Mouse (Mus musculus) embryonic fibroblast, embryonic 13.5 days (primary cell): Measurements from ENCODE around the gene Capza3. TPM values are rescaled to one million over a fixed set of nuclear protein-coding genes. Genes with fewer than 3 reads are reported as not detected.

Experiments
- H3K27ac ChIP-seq: 2 replicates; pipeline ENCODE4 v1.5.1; 2012; ENCODE audit warnings: low read length, control low read depth, inconsistent platforms; ENCODE audit not compliant: insufficient read depth
- H3K4me1 ChIP-seq: 2 replicates; pipeline ENCODE4 v1.6.1; 2011; ENCODE audit warnings: low read length; ENCODE audit not compliant: control insufficient read depth, insufficient read depth
- H3K4me3 ChIP-seq: 2 replicates; pipeline ENCODE4 v1.5.1; 2011; ENCODE audit warnings: mild to moderate bottlenecking, control low read depth, low read length; ENCODE audit not compliant: insufficient read depth
- CTCF ChIP-seq: IDR thresholded peaks from 2 replicates; pipeline ENCODE4 v1.5.1; 2011; ENCODE audit warnings: mild to moderate bottlenecking, control low read depth, low read length, moderate library complexity, borderline replicate concordance; ENCODE audit not compliant: insufficient read depth
- POLR2A ChIP-seq: IDR thresholded peaks from 2 replicates; pipeline ENCODE4 v1.6.1; 2011; ENCODE audit warnings: low read depth, mild to moderate bottlenecking, control low read depth, low read length, moderate library complexity
- polyA plus RNA-seq: library from polyadenylated mRNA; stranded (reverse); fragments of >200 nt; gene quantifications from 2 replicates; pipeline ENCODE4 v1.2.4, GENCODE M21; 2011; ENCODE audit warnings: low read depth; ENCODE audit not compliant: missing spikeins, insufficient read length

Capza3 gene
- not detected in 2 replicates for polyA plus RNA-seq

DNA sequence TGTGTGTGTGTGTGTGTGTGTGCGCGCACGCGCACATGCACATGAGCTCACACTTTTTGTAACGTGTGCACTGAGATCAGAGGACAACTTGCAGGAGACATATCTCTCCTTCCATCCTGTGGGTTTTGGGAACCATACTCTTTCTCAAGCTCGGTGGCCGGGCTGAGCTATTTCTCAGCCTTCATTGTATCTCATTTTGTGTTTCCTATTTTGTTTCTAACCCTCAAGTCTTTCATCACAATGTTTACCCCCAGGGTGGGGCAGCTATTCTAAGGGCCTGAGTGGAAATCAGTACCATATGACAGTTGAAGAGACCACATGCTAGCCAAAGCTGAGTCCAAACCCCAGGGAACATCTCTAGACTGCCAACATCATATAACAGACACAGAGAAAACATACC lies at the start of gene Capza3:
Capza3 (plus strand) TSS at position 301 of the 400 bp plus-strand sequence.
- TF ChIP-seq POLR2A (no peak), CTCF (no peak)
- Histone ChIP-seq H3K4me3 (no peak within 1 kb of the TSS), H3K27ac (no peak within 1 kb of the TSS), H3K4me1 (no peaks in the 10 kb centered on the region)

DNA sequence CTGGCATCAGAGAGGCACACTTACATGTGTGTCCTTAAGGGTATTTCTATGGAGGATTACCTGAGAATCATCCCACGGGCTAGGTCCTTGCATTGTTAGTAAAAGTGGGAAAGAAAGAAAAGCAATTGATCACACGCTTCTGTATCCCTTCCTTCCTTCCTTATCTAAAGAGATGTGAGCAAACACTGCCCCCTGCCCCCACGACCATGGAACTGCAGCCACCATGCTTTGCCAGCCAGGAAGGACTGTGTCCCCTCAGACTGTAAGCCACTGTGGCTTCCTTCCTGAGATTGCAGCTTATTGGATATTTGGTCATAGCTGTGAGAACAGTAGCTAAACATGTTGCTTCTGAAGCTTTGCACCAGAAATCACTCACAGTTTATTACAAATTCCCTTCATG lies 35.9 kb upstream of the Capza3 start:
- Histone ChIP-seq H3K27ac (no peak overlapping the region), H3K4me3 (no peak overlapping the region), H3K4me1 (no peaks in the 10 kb centered on the region)
- TF ChIP-seq CTCF (no peak), POLR2A (no peak)

DNA sequence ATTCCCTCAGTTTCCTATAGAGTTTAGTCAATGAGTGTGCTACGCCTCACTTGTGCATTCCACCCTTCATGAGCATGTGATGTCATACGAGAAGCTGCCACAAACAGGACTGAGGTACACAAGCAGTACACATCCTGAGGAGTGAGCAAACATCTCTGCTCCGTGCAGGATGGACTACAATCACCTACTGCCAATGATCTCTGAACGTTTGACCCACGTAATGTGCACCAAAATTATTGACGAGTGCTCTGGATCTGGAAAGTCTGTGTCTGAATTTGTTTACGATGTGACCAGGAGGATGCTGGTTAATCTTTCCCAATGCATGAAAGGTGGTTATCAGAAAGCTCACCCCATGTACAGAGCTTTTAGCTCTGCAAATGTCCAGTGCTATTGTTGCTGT lies 16.6 kb upstream of the Capza3 start:
- Histone ChIP-seq H3K4me3 (no peak overlapping the region), H3K4me1 (no peaks in the 10 kb centered on the region), H3K27ac (no peak overlapping the region)
- TF ChIP-seq POLR2A (no peak), CTCF (no peak)

DNA sequence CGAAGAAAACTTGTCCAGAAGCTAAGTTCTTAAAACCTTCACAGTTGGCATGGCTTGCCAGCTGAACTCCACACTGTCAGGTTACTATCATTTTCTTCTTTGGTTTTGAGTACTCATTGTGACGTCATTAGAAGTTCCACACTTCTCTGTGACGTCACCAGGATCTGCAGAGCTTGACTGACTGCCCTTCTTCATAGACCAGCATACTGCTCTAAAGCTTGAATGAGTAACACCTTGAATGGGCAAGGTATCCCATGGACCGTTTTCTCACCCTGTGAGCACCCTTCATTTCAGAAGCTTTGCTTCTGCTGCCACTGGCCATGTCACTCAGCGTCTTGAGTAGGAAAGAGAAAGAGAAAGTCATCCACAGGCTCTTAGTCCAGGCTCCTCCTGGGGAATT lies 305 bp downstream of the Capza3 start, which contains the start of gene Plcz1:
Plcz1 (minus strand) TSS at position 101 of the 400 bp plus-strand sequence.
- no peaks in the 10 kb centered on the region for H3K4me1 ChIP-seq
- H3K27ac ChIP-seq, result no peak within 1 kb of the TSS
- TF ChIP-seq CTCF (no peak), POLR2A (no peak)
- no peak within 1 kb of the TSS for H3K4me3 ChIP-seq

DNA sequence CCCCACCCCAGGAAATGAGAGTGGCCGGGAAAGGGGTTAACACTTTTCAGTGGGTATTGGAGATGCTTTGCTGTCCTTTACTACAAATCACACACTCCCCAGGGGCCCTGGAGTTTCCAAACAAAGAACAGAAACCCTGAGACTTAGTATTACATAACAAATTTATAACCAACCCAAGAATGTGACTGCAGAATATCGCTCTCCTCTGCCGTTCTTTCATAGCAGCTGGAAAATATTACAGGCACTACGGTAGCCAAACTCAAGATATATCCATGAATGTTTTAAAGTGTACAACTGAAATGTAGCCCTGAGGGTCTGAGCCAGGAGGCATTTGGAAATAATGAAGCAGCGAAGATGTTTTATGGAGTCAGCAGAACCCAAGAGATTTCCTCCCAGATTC lies 10.4 kb downstream of the Capza3 start:
- no peak for TF ChIP-seq POLR2A
- no peak for TF ChIP-seq CTCF
- no peaks in the 10 kb centered on the region for H3K4me1 ChIP-seq
- no peak overlapping the region for H3K4me3 ChIP-seq
- H3K27ac ChIP-seq, result no peak overlapping the region

DNA sequence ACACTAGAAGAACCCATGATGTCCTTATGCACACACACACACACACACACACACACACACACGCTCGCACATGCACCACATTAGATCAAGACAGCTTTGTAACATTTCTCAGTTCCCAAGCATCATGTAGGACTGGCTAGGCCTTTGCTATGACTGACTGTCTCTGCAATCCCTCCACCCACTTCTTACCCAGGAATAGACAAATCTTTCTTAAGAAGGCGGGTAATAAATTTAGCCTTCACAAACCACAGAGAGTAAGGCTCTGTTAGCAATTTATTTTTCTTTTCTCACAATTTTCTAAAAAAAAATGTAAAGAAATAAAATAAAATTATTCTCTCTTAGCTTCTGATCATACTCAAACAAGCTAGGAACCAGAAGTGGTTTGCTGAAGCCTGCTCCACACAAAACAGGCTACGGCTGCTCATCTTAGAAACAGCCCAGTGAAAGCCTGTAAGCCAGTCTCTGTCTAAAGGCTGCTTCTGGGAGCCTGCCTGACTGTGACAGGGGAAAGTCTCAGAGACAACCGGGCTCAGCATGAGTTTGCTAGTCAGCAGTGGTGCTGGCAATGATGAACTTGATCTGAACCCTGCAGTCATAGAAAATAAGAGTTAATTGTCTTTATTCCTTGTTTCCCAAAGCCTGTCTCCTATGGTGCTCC lies 13.3 kb downstream of the Capza3 start:
- Histone ChIP-seq H3K4me1 (no peaks in the 10 kb centered on the region), H3K27ac (no peak overlapping the region), H3K4me3 (no peak overlapping the region)
- no peak for TF ChIP-seq CTCF
- no peak for TF ChIP-seq POLR2A

DNA sequence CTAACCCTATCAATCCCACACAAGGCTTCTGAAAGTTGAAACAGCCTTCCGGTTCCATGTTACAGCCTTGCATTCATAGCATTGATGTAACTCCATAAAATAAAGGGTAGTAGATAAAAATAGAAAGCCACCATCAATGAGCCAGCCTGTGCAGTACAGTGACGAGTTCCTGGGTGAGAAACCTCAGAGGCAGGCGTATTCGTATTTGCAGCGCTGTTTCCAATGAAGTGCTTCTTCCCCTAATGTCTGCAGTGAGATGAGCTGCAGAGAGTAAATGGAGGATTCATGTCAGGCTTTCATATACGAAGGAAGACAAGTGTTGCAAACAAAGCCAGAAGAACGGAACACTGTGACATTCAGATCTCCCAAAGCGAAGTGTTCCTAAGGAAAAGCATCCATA lies 28.1 kb downstream of the Capza3 start:
- Histone ChIP-seq H3K4me3 (no peak overlapping the region), H3K27ac (no peak overlapping the region), H3K4me1 (no peaks in the 10 kb centered on the region)
- TF ChIP-seq CTCF (no peak), POLR2A (no peak)

DNA sequence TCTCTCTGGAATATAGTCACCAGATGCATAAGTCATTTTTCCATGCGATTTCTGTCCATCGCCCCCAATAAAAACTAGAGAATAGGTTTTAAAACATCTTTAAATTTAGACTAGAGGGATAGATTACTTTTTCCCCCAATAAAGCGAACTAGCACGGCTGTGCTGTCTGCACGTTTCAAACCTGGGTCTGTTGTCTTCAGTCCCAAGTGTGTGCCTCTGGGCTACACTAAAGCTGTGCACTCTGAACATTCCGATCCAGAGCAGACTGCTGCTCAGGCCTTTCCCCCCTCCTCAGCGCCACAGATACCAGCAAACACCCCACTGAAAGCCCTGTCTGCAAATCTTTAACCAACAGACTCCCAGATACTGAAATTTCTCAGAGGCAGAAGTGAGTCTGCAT lies 39.9 kb downstream of the Capza3 start:
- Histone ChIP-seq H3K4me3 (no peak overlapping the region), H3K4me1 (no peaks in the 10 kb centered on the region), H3K27ac (no peak overlapping the region)
- no peak for TF ChIP-seq POLR2A
- no peak for TF ChIP-seq CTCF

DNA sequence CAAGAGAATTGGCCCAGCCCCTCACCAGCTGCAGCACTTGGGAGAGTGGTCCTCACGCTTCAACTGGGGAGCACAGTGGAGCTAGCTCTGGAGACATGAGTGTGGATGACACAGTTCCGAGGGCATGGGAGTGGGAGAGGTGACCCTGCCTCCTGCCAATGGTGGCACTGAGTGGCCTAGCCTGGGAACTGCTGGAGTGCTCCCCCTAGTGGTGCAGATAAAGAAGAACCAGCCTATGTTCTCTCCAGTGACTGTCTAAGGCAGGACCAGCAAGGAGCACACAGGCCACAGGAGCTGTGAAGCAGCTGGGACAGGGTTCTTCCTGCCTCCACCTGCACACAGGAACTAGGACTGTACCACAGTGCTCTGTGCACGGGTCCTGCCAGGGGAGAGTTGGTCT lies 40.7 kb downstream of the Capza3 start:
- no peak for TF ChIP-seq POLR2A
- 0 out of 2 replicates have a peak, but pooled peaks have one; percentile 28 for TF ChIP-seq CTCF
- H3K4me1 ChIP-seq, result no peaks in the 10 kb centered on the region
- H3K27ac ChIP-seq, result no peak overlapping the region
- no peak overlapping the region for H3K4me3 ChIP-seq

DNA sequence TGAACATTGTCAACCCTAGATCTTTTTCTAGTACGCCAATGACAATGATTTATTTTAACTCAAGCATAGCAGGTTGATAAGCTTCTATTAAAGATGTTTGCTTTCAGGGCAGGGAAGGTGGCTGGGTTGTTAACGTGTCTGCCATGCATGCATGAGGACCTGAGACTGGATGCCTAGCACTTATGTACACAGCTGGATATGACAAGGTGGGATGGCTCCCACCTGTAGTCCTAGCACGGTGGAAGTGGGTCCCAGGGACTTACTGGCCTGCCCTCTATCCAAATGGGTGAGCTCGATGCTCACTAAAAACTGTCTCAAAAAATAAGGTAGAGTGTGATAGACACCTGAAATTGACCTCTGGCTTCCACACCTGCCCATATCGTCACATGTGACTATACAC lies 48.8 kb downstream of the Capza3 start:
- no peak overlapping the region for H3K27ac ChIP-seq
- no peak for TF ChIP-seq CTCF
- TF ChIP-seq POLR2A, result no peak
- no peak overlapping the region for H3K4me3 ChIP-seq
- H3K4me1 ChIP-seq, result no peaks in the 10 kb centered on the region

Other genes starting within 250 kb of the Capza3 start
- not detected in 2 replicates for gene Plcz1, start 205 bp downstream of the Capza3 start, polyA plus RNA-seq